Mouse (Mus musculus) cortical plate, adult 2 months (tissue): Measurements from ENCODE around the gene Eml6.

Experiments
- CTCF ChIP-seq: fragments of 200-500 bp; IDR thresholded peaks from 2 replicates; pipeline ENCODE4 v1.5.1; 2011; ENCODE audit warnings: mild to moderate bottlenecking, control low read depth, low read length; ENCODE audit not compliant: insufficient read depth; ENCODE audit errors: extremely low read depth
- POLR2A ChIP-seq: fragments of 200-500 bp; IDR thresholded peaks from 2 replicates; pipeline ENCODE4 v1.6.1; 2011; ENCODE audit warnings: mild to moderate bottlenecking, low read length, control low read depth; ENCODE audit not compliant: insufficient read depth; ENCODE audit errors: extremely low read depth

DNA sequence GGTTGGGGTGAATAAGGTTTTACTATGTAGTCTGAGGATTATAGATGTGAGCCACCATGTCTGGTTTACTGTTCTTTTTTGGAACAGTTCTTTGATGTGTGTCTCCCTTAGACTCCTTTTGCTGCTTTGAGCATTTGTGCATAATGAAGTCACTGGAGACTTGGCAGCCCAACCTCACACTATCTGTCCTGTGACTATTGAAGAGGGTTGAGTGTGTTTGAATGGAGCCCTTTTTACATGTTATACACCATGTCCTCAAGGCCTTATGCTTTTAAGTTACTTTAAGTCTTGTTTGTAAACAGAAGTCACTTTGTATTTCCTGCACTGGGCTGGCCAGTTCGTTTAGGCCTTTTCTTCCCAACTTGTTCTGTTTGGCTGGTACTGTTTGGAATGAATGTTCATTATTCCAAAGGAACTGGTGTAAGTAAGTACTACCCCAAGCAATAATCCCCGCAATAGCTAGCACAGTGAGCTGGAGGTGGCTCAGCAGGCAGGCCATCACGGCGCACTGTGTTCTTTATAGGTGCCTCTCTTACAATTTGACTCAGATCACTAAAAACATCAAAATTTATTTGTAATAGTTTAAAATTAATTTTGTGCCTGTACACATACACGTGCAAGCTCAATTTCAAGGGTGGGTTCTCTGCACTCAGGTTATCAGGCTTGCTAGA lies 280.9 kb downstream of the Eml6 start:
- TF ChIP-seq POLR2A: no peak
- no peak for TF ChIP-seq CTCF
